Mouse (Mus musculus) forelimb bud, embryonic 11.5 days (tissue): Measurements from ENCODE around the gene Lrrc1.
"Not testable (repeated sequence)": the region's sequence is repeated elsewhere in the genome, so short reads cannot be mapped to it uniquely, and the experiment has no call there.

Experiments used
- DNase-seq: peaks from one replicate; pipeline ENCODE4 v3.0.0-alpha.2; 2012; ENCODE audit warnings: low read depth, low spot score

Gene Lrrc1

DNA sequence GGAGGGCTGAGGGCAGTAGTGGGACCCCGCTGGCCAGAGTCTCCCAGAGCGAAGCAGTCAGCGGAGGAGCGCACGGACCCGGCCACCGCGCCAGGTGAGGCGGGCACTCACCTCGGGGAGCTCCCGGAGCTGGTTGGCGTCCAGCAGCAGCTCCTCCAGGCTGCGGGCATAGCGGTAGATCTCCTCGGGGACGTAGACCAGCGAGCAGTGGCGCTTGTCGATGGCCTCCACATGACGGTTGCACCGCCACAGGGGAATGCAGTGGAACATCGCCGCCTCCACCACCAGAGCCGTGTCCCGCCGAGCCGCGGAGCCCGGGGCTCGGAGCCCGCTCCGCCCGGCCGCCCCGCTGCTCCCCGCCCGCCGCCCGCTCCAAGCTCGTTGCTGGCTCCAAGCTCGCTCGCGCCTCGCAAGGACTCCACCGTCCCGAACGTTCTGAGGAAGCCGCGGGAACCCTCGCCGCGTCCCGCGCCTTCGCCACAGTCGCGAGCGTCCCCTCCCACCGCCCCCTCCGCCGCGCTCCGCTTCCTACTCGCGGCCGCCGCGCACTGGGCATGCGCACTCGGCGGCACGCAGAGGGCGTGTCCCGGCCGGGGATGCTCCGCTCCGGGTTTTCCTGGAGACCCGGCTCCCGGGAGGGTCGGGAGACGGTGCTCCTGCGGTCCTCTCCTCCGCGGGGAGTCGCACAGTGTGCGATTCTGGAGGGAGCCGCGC lies at the start of gene Lrrc1:
Gene Lrrc1 (minus strand): TSS at position 517 of the 714 bp plus-strand sequence.
- peak; percentile 90 for DNase-seq

DNA sequence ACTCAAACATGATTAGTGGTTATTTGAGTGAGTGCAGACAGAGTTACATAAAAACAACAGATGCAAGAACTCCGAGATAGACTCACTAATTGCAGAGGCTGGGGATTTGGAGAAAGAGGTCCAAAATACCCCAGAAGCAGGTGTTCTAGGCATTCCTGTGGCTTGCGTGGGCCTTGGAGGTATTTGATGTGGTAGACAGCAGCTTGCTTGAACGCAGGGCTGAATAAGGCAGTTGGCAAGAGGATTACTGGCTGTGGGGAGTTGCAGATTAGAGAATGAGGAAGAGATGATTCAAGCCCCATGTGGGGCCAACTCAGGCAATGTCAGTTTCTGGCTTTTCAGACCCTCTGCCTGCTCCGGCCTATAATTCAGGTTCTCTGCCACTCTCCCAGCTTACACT lies 47.8 kb upstream of the Lrrc1 start:
- DNase-seq, result no peak

DNA sequence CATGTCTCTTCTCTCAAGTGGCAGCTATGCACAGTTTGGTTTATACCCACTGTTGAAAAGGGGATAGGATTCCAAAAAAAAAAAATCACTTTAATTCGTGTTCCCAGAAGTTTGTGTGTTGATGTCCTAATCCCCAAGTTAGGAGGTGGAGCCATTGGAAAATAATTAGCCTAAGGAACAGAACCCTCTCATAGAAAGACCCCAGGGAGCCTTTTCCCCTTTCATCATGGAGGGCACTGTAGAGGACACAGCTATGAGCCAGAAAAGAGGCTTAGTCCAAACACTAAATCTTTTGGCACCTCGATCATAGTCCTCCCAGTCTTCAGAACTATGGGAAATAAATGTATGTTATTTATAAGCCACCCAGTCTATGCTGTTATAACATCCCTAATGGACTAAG lies 44.8 kb upstream of the Lrrc1 start:
- no peak for DNase-seq

GRCm38 (mm10) chr9:77587616-77588015 lies 42.9 kb upstream of the Lrrc1 start:
- no peak for DNase-seq

GRCm38 (mm10) chr9:77586806-77587591 lies 42.3 kb upstream of the Lrrc1 start:
- DNase-seq, result no peak

GRCm38 (mm10) chr9:77584746-77585145 lies 40.1 kb upstream of the Lrrc1 start:
- no peak for DNase-seq

DNA sequence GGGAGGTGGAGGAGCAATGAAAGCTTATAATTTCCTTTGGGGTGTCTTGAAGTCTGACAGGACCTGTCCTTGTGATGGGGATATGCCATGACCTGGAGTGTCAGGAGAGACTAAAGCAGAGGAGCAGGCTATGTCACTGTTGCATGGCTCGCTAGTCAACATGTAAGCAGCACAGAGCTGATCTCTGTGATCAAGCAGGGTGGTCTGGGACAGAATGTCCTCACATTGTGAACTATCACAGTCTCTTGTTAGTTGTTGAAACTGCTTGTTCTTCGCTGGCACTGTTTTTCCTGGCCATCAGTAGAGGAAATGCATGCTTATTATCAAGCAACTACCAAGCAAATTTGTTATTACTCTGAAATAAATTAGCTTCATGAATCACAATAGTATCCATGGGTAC lies 38.6 kb upstream of the Lrrc1 start:
- no peak for DNase-seq

- no peak for DNase-seq
Observed at GRCm38 (mm10) chr9:77579827-77580226, 35.2 kb upstream of the Lrrc1 start.

GRCm38 (mm10) chr9:77577931-77578330 lies 33.3 kb upstream of the Lrrc1 start:
- DNase-seq, result no peak

DNA sequence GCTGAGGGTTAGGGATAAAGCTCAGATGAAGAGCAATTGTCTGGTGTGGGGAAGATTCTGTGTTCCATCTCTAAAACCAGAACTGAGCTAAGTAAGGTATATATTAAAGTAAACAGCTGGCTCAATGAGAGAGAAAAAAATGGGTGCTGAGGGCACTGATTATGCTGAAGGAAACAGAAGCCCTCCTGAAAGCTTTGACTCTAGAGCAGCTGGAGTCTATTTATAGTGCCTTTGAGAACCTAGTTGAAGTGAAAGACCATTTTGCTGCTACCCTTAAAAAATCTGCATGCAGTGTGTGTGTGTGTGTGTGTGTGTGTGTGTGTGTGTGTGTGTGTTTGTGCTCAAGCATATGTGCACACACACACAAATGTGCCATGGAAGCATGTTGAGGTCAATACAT lies 32.7 kb upstream of the Lrrc1 start:
- no peak for DNase-seq

DNA sequence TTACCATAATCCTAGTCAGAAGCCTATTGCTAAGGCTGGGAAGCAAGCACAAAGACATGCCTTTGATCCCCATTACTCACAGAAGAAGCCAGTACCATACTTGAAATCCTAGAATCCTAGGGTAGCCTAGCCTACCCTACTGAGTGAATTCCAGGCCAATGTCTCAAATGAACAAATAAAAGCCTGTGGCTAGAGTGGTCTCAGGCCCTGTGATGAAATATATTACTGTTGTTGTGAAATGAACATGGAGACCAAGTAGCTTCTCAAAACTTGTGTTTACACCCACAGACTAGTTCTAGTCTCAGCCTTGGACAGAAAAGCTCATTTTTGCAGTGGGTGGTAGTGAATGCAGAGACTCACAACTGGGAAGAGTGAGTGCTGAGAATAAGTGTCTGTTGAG lies 31.6 kb upstream of the Lrrc1 start:
- no peak for DNase-seq

DNA sequence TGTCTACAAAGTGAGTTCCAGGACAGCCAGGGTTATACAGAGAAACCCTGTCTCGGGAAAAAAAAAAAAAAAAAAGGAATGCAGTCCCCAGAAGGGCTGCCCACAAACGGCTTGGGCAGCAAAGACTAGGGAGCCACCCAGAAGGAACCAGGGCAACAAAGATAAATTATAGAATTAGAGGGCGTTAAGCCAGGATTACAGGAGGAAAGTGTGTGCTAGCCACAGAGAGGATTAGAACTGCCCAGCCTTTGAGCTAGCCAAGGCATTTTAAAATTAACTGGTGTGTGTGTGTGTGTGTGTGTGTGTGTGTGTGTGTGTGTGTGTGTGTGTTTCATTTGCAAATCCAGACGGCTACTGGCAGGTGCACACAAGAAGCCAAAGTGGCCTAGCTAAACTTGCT lies 30.3 kb upstream of the Lrrc1 start:
- DNase-seq, result not testable (repeated sequence)

- DNase-seq, result no peak
Observed at GRCm38 (mm10) chr9:77571851-77572250, 27.2 kb upstream of the Lrrc1 start.

- no peak for DNase-seq
Observed at GRCm38 (mm10) chr9:77568789-77569506, 24.3 kb upstream of the Lrrc1 start.

DNA sequence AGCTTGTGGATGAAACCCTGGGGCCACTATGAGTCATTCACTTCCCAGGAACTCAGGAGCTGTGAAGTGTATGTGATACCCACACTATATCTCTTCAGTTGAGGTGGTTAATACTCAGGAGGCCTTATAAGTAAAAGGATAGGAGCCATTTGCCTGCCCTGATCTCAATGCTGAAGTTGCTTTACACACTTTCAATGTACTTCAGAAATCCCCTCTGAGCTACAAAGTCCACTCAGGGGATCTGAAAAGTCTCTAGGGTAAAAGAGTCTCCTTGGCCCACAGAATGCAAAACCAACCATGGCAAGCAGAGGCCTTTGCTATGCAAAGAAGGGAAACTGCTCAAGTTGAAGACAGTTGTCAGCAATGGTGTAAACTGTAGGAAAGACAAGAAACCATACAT lies 17.2 kb upstream of the Lrrc1 start:
- DNase-seq, result no peak

DNA sequence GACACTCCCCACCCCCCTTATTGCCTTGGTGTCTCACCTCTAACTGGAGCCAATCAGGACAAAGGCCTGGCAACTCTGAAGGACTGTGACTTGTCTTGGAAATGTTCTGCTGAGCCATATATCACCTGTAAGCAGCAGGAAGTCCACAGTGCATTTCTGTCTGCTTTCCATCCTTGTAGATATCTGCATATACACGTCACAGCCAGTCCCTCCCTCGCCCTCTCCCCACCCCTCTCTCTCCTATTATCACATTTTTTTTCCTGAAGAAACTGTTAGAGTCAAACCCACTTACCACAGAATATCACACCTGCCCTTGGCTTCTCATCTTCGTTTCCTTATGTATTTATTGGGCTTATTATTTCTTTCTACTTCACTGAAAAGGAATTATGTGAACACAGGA lies 13.3 kb upstream of the Lrrc1 start:
- DNase-seq, result no peak

GRCm38 (mm10) chr9:77557181-77557580 lies 12.5 kb upstream of the Lrrc1 start:
- DNase-seq, result no peak

GRCm38 (mm10) chr9:77556435-77556834 lies 11.8 kb upstream of the Lrrc1 start:
- no peak for DNase-seq

DNA sequence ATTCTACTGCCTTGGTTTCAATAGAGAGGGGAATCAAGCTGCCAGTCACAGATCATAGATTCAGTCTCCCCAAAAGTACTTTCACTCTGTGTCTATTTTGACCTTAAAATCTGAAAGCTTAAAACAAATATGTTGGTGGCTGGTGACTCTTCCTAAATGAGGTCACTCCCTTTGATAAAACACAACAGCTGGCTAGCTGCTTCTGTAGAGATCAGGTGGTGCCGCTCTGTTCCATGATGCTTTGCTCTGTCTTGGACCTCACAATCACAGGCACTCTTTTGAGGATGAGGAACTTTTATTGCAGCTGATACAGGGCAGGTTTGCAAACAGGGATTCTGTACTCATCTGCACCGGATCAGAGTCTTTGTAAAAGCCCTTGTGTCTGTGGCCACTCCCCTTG lies 8.8 kb upstream of the Lrrc1 start:
- no peak for DNase-seq

DNA sequence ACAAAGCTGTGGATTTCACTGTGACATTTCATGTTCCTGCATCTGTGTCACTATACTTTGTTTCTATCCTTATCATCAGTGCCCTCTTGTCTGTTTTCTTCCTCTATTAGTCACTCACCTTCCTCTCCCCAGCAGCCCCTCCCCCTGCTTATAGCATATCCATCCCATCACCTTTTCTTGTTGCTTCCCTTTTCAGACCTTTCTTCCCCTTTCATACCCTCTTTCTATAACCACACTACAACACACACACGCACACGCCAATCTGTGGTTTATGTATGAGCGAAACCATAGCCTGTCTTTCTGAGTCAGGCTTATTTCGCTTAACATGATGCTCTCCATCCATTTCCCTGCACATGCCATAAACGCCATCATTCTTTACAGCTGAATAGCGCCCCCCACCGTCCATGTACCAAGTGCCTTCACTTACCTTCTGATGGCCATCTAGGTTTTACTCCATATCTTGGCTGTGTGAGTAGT lies 6.4 kb upstream of the Lrrc1 start:
- DNase-seq, result no peak

DNA sequence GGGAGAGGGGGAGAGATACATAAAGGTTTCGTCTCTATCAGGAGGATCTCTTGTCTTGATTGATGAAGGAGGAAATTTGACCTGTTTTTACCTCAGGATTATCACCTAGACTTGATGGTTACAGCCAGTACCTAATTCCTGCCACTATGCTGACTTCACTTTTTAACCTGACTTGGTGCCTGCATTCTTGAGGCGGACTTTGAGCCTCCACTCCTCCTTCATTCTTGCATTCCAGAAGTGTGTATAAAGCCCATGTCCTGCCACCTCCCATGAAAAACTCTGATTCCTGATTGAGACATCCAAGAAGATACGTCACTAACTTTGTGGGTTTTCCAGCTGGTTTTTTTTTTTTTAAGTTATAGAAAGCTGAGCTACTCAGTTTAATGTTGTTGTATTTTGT lies 1.3 kb upstream of the Lrrc1 start:
- DNase-seq, result peak; percentile 21

DNA sequence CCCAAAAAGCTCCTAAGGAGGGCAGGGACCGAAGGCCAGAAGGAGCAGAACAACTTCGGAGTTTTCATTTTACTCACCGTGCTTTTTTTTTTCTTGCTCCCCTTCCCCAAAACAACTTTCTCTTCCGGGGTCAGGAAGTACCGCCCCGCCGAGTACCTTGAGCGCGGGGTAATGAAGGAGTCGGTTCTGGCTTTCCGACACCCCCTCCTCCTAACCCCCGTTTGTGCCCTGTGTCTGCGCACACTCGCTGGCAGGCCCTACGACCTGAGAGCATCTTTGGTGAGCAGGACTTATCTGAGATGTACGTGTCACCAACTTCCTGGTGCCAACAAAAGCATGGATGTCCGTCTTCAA lies 375 bp upstream of the Lrrc1 start:
- no peak for DNase-seq
